Mouse (Mus musculus) intestine, postnatal 0 days (tissue): ENCODE measurements around the gene Csnk1g2. TPM values are rescaled to one million over a fixed set of nuclear protein-coding genes. Genes with fewer than 3 reads are reported as not detected.

ENCODE experiments used
- ATAC-seq: fragments of 200-750 bp; cut with Nextera tagmentation; 2 replicates; pipeline ENCODE4 v1.8.0; 2017; ENCODE audit warnings: mild to moderate bottlenecking, moderate TSS enrichment, moderate library complexity
- H3K27ac ChIP-seq: fragments of 300-500 bp; sonication (generic); 2 replicates; pipeline ENCODE4 v1.5.1; 2014; ENCODE audit warnings: mild to moderate bottlenecking, low read depth, low read length, moderate library complexity
- H3K27me3 ChIP-seq: fragments of 300-500 bp; sonication (generic); replicated peaks from 2 replicates; pipeline ENCODE4 v1.6.1; 2014; ENCODE audit warnings: low read length, mixed read lengths; ENCODE audit not compliant: control insufficient read depth, insufficient read depth
- H3K36me3 ChIP-seq: fragments of 300-500 bp; sonication (generic); 2 replicates; pipeline ENCODE4 v1.6.1; 2014; ENCODE audit warnings: mild to moderate bottlenecking, moderate library complexity; ENCODE audit not compliant: control insufficient read depth, insufficient read depth
- H3K4me1 ChIP-seq: fragments of 300-500 bp; sonication (generic); replicated peaks from 2 replicates; pipeline ENCODE4 v1.6.1; 2014; ENCODE audit warnings: antibody characterized with exemption, low read length, mixed read lengths; ENCODE audit not compliant: control insufficient read depth, insufficient read depth
- H3K4me2 ChIP-seq: fragments of 300-500 bp; sonication (generic); replicated peaks from 2 replicates; pipeline ENCODE4 v1.6.1; 2014; ENCODE audit warnings: low read depth, mild to moderate bottlenecking, moderate library complexity
- H3K4me3 ChIP-seq: fragments of 300-500 bp; sonication (generic); 2 replicates; pipeline ENCODE4 v1.5.1; 2014; ENCODE audit warnings: low read depth, low read length
- H3K9ac ChIP-seq: fragments of 300-500 bp; sonication (generic); 2 replicates; pipeline ENCODE4 v1.6.1; 2014; ENCODE audit warnings: mild to moderate bottlenecking, low read depth, low read length
- H3K9me3 ChIP-seq: fragments of 300-500 bp; sonication (generic); 2 replicates; pipeline ENCODE4 v1.6.1; 2016; ENCODE audit warnings: mixed run types; ENCODE audit not compliant: control insufficient read depth
- CTCF ChIP-seq: sonication (generic); IDR thresholded peaks from 2 replicates; pipeline ENCODE4 v1.5.1; 2016; ENCODE audit warnings: low read depth, mild to moderate bottlenecking, control low read depth, antibody characterized with exemption, moderate library complexity
- WGBS: fragments of 180-500 bp; shearing (Covaris S2); extraction: QIAGEN DNeasy Blood & Tissue Kit; methylation state at CpG from one replicate; pipeline ENCODE4 v1.1.7; 2014; 5-methylcytosine and 5-hydroxymethylcytosine counted together
- polyA plus RNA-seq: library from polyadenylated mRNA; unstranded; fragments of >200 nt; fragmentation: Nextera tagmentation; extraction: Ambion mirVana; gene quantifications from 2 replicates; pipeline ENCODE4 v1.2.1, GENCODE M21; 2015

The Csnk1g2 gene
- polyA plus RNA-seq, 1 experiment from 2014 or later: 97.5 TPM

DNA sequence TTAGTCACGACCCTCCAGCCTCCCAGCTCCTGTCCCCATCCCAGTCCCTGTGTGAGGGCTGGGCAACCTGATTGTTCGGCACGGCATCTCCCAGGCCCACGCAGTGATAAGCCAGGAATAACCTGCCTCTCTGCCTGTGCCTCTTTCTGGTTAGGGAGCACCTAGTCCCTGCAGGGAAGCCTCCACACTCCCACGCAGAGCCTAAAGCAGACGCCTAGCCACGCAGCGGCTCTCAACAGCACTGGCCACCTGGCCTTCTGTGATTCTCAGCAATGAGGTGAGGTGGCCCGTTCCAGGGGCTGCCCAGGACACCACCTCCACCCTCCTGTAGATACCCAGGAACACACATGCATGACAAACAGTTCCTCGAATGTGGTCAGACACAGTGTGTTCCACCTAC is 27.8 kb downstream of the Csnk1g2 start:
- Histone ChIP-seq H3K36me3 (peaks cover 28% of the 10 kb centered on the region), H3K4me3 (no peak overlapping the region), H3K9me3 (no peaks in the 10 kb centered on the region), H3K27ac (no peak overlapping the region), H3K4me2 (no peak overlapping the region), H3K9ac (no peak overlapping the region), H3K27me3 (no peaks in the 10 kb centered on the region), H3K4me1 (peaks cover 7% of the 10 kb centered on the region; the same call in 1 of the 2 replicates)
- 90% methylated on average over 10 of the region's 10 CpGs for WGBS
- ATAC-seq: no peak
- no peak for TF ChIP-seq CTCF

DNA sequence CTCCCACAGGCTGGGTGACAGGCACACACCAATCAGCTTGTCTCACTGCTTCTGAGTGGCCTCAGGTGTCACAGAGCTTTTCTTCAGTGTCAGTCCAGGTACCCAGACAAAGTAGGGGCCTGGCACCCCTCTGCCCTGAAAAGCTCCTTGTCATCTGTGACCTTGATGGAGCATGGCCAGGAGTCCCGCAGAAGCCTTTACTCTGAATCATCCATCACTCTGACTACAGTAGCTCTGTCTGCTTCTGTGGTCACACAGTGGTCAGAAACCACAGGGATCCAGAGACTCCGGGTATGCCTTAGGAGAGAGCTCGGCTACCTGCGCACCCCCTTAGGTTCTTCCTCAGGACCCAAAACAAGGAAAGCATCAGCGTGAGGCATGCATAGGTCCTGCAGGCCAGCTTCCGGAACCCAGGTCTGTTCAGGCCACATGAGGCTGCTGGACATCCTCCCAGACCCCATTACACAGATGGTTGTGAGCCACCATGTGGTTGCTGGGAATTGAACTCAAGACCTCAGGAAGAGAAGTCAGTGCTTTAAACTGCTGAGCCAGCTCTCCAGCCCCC is 30.6 kb downstream of the Csnk1g2 start:
- TF ChIP-seq CTCF: no peak
- H3K27ac ChIP-seq: no peak overlapping the region
- no peaks in the 10 kb centered on the region for H3K27me3 ChIP-seq
- no peak overlapping the region for H3K9ac ChIP-seq
- no peaks in the 10 kb centered on the region for H3K9me3 ChIP-seq
- no peak overlapping the region for H3K4me3 ChIP-seq
- no peak for ATAC-seq
- H3K4me2 ChIP-seq: no peak overlapping the region
- H3K4me1 ChIP-seq: peaks cover 10% of the 10 kb centered on the region; the same call in 1 of the 2 replicates
- H3K36me3 ChIP-seq: peaks cover 12% of the 10 kb centered on the region
- 90% methylated on average over 6 of the region's 6 CpGs for WGBS

DNA sequence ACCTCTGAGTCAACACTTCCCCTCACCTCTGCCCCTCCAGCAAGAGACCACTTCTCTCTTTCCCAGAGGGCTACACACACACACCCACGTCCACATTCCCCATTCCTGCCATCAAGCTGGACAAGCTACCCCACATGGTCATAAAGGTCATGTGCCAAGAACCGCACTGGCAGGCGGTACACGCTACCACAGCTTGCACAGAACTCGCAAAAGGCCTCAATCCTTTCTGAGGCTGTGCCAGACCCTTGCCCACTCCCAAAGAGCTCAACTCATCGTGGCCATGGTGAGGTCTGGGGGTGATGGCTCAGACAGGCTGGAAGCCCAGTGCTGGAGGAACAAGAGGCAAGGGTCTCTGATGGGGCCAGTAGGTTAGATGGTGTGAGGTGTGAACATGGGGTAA is 32.2 kb downstream of the Csnk1g2 start:
- H3K9ac ChIP-seq: no peak overlapping the region
- peak overlapping the region; percentile 94; the same call in 1 of the 2 replicates for H3K4me2 ChIP-seq
- no peak for TF ChIP-seq CTCF
- H3K9me3 ChIP-seq: no peaks in the 10 kb centered on the region
- H3K36me3 ChIP-seq: peaks cover 8% of the 10 kb centered on the region; the same call in 1 of the 2 replicates
- ATAC-seq: no peak
- WGBS: 71% methylated on average over 6 of the region's 6 CpGs
- H3K4me1 ChIP-seq: peaks cover 13% of the 10 kb centered on the region; the same call in 1 of the 2 replicates
- H3K27ac ChIP-seq: no peak overlapping the region
- no peaks in the 10 kb centered on the region for H3K27me3 ChIP-seq
- no peak overlapping the region for H3K4me3 ChIP-seq

- WGBS: 1% methylated on average over 12 of the region's 12 CpGs
- ATAC-seq: peak; percentile 4; the same call in 1 of the 2 replicates
- H3K27ac ChIP-seq: peak overlapping the region; percentile 54; the same call in 1 of the 2 replicates
These were observed 32.9 kb downstream of the Csnk1g2 start for GRCm38 (mm10) chr10:80655406-80656129.

GRCm38 (mm10) chr10:80656130-80656862 is 33.7 kb downstream of the Csnk1g2 start:
- peaks cover 13% of the 10 kb centered on the region; the same call in 1 of the 2 replicates for H3K4me1 ChIP-seq
- peak overlapping the region; percentile 73 for H3K27ac ChIP-seq
- no peaks in the 10 kb centered on the region for H3K27me3 ChIP-seq
- H3K36me3 ChIP-seq: peaks cover 8% of the 10 kb centered on the region; the same call in 1 of the 2 replicates
- no peak for TF ChIP-seq CTCF
- peak; percentile 75 for ATAC-seq
- no peaks in the 10 kb centered on the region for H3K9me3 ChIP-seq
- H3K9ac ChIP-seq: peak overlapping the region; percentile 79
- H3K4me2 ChIP-seq: peak overlapping the region; percentile 94
- WGBS: under 1% methylated on average over 69 of the region's 72 CpGs
- peak overlapping the region; percentile 87 for H3K4me3 ChIP-seq

More at GRCm38 (mm10) chr10:80655406-80656129, 32.9 kb downstream of the Csnk1g2 start:
- Histone ChIP-seq H3K9ac (peak overlapping the region; percentile 79), H3K4me1 (peaks cover 13% of the 10 kb centered on the region; the same call in 1 of the 2 replicates), H3K27me3 (no peaks in the 10 kb centered on the region), H3K4me2 (peak overlapping the region; percentile 94), H3K4me3 (peak overlapping the region; percentile 87), H3K36me3 (peaks cover 8% of the 10 kb centered on the region; the same call in 1 of the 2 replicates), H3K9me3 (no peaks in the 10 kb centered on the region)
- no peak for TF ChIP-seq CTCF
